Mouse (Mus musculus): ENCODE measurements around the gene Triobp. TPM values are rescaled to one million over a fixed set of nuclear protein-coding genes. Genes with fewer than 3 reads are reported as not detected.
"Not testable (repeated sequence)": the region's sequence is repeated elsewhere in the genome, so short reads cannot be mapped to it uniquely, and the experiment has no call there.

Gene Triobp
- total RNA-seq, 2 experiments from 2014 or later: 16.3 to 43.6 TPM

DNA sequence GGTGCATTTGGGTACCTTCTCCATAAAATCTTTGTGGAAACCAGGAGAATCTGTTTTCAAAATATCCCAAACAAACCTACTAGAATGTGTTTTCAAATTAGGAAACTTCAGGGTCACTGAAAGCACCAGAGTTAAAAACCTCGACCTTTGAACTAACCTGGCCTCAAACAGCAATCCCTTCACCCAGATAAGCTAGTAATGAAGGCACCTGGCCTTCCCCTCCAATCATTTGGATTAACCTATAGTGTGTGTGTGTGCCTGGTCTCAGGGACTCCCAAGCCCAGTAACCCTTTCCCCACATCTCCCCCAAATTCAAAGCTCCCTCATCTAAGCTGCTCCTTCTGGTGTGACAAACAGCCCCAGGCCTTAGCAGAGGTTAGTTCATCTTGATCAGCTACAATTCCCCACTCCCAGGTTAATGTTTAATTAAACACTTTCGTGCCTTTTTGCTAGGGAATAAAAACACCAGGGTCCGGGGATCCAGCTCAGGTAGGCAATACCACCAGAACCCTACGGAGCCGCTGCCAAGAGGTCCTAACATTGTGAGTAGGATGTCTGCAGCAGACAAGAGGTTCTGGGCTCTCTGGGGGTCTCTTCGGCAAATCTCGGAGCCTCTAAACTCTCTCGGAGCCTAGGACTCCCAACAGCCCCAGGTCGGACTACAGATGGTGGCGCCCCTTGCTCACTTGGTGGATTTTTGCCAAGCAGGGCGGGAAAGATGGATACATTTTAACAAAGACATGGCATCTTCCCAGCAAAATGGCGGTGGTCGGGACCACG lies 79.2 kb downstream of the Triobp start:
- no peak for ATAC-seq (replicated peaks; ENCODE audit: low FRiP score, poor library complexity, severe bottlenecking)

DNA sequence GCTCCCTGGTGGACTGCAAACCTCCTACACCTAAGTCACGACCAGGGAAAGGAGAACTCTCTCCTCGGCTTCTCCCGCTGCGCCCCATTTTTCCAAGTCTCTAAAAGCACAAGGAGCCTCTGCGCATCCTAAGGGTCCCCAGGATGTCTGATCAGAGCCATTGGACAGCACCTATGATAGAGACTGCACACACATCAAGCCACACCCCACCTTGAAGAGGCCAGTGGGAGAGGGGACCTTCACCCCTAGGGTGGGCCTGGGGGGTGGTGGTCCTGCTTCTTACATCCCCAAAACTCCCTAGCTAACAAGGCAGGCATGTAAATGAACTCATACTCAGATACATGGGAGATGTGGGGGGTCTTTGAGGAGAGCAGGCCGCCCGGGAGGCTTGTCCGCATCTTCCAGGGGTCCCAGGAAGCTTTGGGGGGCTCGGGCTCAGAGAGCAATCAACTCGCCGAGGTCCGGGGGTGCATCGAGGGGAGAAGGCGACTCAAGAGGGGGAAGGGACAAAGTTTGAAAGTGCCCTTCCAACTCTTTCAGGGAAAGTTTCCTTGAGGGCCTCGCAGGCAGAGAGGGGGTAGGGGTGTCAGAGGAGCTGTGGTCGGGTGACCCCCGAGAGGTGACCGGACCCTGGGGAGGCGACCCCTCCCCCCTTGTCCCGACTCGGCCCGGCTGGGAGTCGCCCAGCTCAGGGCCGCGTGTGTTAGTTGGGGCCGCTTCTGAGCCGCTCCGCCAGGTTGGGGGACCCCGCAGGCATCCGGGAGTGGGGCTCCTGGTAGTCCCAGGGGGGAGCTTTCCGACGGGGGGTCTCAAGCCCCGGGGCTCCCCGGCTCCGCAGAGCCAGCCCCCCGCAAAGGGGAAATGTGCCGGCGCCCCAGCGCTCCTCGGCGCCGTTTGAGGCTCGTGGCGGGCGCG lies 80.0 kb downstream of the Triobp start:
- ATAC-seq (replicated peaks; ENCODE audit: low FRiP score, poor library complexity, severe bottlenecking): no peak

DNA sequence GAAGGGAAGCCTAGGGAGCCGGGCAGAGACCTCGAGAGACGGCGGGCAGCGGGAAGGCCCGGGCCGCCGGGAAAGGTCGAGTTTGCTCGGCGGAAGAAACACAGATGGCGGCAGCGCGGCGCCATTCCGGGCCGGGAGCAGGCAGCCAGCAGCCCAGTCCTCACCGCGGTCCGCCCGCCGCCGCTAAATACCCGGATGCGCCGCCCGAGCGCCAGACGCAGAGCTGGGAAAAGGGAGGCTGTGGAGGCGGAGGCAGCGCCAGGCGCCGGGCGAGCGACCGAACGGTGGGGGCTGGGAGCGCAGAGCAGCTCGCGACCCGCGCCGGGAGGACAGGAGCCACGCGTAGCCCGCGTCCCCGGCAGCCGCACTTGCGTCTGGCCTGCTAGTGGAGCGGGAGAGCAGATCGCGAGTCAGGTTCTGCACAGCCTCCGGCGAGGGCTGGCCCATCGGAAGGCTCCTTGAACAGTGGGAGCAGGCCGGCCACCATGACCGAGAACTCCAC lies 80.8 kb downstream of the Triobp start, which contains the start of gene H1f0:
Gene H1f0, plus strand, starts transcription at position 214 of the 502 bp plus-strand sequence.
- ATAC-seq (replicated peaks; ENCODE audit: low FRiP score, poor library complexity, severe bottlenecking): no peak

DNA sequence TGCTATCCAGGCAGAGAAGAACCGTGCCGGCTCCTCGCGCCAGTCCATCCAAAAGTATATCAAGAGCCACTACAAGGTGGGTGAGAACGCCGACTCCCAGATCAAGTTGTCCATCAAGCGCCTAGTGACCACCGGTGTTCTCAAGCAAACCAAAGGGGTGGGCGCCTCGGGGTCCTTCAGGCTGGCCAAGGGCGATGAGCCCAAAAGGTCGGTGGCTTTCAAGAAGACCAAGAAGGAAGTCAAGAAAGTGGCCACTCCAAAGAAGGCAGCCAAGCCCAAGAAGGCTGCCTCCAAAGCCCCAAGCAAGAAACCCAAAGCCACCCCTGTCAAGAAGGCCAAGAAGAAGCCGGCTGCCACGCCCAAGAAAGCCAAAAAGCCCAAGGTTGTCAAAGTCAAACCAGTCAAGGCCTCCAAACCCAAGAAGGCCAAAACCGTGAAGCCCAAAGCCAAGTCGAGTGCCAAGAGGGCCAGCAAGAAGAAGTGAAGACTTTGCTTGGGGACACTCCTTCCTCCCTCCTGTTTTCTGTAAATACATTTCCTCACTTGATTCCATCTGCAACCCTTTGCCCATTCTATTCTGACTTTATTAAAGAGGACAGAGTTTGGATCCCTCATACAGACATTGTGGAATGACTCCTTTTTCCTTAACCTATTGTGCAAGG lies 81.4 kb downstream of the Triobp start:
- no peak for ATAC-seq (replicated peaks; ENCODE audit: low FRiP score, poor library complexity, severe bottlenecking)

DNA sequence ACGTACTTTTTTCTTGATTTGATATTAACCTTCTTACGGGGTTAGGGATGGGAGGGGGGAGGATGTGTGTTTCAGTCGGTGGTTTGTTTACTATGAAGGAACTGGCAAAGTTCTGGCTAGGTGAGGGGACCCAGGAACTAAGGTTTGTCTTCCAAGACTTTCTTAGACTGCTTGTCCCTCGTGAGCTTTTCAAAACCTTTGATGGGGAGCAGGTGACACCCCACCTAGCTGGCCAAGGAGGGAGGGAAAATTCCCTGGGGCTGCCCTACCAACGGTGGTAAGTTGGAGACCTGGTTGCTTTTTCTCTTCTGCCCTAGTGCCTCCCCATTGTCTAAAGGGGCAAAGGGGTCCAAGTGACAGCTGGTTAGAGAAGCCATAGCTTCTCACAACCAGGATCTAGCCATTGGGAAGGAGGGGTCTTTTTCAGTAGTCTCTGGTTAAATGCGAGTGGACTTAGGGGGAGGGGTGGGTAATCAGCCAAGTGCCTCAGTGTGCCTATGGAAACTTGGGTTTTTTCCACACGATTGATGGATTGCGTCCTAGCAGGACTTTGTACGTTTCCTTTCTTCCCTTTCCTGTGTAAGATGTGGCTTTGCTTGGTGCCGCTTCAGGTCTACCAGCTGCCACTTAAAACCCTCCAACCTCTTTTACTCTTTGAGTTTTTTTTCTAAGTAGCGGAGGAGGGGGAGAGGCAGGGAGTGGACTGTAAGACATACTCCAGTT lies 82.2 kb downstream of the Triobp start:
- no peak for ATAC-seq (replicated peaks; ENCODE audit: low FRiP score, poor library complexity, severe bottlenecking)

DNA sequence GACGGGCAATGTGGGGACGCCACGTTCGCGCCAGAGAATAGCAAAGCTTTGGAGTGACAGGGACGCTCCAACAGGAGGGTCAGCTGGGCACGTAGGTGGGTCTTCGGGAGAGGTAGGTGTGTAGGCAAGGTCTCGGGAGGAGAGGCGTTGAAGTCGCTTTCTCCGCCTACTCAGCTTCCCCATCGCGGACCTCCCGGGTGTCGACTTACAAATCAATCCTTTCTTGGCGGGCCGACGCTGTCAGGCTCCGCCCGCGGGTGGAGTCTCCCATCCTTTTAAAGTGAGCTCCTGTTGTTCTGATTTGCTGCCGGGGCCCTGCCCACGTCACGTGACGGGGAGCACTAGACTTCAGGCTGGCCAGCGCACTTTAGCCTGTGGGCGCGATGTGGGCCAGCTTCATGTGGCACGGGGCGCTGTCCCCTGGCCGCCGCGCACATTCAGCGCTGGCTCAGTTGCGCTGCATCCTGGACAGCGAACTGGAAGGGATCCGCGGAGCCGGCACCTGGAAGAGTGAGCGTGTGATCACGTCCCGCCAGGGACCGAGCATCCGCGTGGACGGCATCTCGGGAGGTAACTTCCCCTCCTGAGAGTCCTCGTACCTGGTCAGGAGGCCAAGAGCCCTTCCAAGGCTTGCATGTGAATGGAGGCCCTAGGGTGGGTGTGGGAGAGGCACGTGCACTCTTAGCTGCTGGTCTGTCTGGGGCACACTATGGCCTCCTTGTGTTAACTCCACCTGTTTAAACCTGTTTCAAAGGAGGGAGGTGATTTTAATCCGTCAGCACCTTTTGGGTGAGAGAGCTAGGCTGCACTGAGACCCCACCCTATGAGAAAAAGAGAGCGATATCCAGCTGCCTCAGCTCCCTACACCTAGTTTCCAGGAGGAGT lies 83.3 kb downstream of the Triobp start:
- ATAC-seq (replicated peaks; ENCODE audit: low FRiP score, poor library complexity, severe bottlenecking): peak; percentile 58; the same call in 1 of the 2 replicates

DNA sequence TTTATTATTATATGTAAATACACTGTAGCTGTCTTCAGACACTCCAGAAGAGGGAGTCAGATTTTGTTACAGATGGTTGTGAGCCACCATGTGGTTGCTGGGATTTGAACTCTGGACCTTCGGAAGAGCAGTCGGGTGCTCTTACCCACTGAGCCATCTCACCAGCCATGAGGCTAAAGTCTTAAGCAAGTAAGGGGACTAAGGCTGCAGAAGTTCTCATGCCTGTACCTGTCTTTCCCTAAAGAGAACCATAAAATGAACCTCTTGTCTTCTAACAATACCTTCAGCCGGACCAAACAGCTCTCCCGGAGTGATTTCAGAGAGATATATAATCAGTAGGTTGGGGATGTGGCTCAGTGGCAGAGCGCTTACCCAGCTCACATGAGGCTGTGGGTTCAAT lies 84.4 kb downstream of the Triobp start:
- ATAC-seq (replicated peaks; ENCODE audit: low FRiP score, poor library complexity, severe bottlenecking): not testable (repeated sequence)

DNA sequence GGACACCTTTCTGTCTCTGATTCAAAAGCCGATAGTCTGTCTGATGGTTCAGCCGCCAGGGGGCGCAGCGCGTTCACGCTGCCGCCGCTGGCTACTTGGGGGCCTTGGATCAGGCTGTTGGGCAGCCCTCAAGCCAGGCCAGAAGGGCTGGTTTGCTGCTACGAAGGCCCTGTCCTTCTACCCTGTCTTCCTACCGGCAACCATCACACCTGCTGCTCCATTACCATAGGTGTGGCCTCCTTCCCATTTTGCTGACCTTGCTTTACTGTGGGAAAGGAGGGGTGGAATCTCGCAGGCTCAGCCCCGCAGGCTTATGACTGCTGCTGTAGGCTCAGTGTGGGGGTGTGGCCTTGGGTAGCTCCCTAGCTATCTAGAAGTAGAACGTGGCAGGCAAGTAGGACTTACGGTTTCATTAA lies 90.4 kb downstream of the Triobp start:
- peak; percentile 69 for ATAC-seq (replicated peaks; ENCODE audit: low FRiP score, poor library complexity, severe bottlenecking)

DNA sequence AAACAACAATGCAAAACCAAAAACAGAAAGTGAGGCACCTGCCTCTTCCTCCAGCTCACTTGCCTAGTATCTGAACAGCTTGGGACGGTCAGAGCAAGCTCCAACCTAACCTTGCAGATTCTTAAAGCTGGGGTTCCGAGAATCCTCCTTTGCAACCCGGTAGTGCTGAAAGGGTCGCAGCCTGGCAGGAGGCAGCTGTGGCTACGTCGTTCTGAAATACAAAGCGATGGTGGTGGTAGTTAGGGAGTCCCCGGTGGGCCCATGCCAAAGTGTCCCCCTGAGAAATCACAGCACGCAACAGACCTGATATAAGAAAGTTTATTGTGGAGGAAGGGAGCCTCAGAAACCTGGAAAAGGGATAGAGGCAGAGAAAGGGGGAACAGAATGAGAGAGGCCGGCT lies 90.8 kb downstream of the Triobp start:
- ATAC-seq (replicated peaks; ENCODE audit: low FRiP score, poor library complexity, severe bottlenecking): no peak

DNA sequence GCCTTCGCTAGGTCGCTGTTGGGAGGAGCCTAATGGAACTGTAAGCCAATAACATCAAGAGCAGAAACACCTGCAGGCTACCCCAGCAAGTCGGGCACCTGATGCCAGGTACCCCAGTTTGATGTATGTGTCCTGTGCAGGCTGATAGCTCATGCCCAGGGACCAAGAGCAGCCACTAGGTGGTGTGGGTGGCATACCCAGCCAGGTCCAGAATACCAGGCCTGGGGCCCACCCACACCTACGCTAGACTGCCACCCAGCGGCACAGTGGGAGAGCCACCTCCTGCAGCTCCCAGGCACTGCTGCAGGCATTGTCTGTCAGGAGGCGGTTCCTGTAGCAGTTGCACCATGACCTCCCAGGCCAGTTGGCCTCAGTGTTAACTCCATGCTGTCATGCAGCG lies 91.3 kb downstream of the Triobp start:
- ATAC-seq (replicated peaks; ENCODE audit: low FRiP score, poor library complexity, severe bottlenecking): peak; percentile 84

DNA sequence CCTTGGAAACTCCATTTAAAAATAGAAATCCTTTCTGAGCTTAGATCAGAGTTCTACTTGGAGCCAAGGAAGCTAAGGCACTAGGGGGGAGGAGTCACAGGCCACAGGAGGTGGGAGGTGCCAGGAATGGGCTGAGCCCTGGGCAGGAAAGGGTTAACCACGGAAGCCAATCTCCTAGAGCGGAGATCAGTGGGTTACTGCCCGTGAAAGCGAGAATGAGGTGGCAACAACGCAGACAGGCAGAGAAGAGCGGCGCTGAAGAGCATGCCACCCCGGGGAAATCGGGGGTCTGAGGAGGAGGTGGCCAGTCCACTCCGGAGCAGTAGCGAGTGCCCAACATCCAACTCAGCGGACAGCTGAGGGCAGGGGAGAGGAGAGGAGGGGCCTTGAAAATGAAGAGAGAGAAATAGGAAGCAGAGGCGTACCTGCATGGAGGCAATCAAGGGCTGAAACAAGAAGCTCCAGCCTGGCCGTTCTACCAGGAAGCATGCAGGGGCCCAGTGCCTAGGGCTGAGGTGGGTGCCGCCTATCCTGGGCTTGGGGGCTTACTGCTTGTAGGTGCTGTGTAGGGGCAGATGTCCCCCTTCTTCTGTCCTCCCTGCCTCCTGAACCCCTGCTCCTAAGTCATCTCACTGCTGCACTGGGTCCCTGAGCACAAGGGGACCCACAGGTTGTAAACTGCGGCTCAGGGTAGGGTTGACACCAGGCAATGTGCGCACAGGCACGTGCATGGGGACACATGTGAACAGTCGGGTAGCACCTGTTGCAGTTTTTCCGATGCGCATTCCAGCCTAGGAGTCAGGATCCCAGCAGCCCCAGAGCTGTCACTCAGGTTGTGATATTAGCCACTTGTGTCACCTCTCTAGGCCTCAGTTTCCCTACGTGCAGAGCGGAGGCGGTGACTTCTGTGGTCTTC lies 93.2 kb downstream of the Triobp start:
- no peak for ATAC-seq (replicated peaks; ENCODE audit: low FRiP score, poor library complexity, severe bottlenecking)

DNA sequence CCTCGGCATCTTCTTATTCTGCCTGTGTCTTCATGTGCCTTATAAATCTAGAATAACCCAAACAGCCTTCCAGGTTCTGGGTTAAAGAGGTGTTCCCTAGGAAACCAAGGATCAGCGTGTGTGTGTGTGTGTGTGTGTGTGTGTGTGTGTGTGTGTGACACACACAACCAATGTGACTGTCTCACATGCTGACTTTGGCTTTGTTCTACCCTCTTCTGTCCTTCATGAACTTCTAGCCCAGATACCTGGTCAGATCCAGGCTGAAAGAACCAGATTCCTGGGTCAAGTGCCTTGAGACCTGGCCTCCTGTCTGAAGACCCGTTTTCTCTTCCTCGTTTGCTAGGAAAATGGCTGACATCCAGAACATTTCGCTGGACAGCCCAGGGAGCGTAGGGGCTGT lies 94.1 kb downstream of the Triobp start, which contains the start of gene Galr3:
Gene Galr3, plus strand, starts transcription at position 301 of the 400 bp plus-strand sequence.
- ATAC-seq (replicated peaks; ENCODE audit: low FRiP score, poor library complexity, severe bottlenecking): no peak

DNA sequence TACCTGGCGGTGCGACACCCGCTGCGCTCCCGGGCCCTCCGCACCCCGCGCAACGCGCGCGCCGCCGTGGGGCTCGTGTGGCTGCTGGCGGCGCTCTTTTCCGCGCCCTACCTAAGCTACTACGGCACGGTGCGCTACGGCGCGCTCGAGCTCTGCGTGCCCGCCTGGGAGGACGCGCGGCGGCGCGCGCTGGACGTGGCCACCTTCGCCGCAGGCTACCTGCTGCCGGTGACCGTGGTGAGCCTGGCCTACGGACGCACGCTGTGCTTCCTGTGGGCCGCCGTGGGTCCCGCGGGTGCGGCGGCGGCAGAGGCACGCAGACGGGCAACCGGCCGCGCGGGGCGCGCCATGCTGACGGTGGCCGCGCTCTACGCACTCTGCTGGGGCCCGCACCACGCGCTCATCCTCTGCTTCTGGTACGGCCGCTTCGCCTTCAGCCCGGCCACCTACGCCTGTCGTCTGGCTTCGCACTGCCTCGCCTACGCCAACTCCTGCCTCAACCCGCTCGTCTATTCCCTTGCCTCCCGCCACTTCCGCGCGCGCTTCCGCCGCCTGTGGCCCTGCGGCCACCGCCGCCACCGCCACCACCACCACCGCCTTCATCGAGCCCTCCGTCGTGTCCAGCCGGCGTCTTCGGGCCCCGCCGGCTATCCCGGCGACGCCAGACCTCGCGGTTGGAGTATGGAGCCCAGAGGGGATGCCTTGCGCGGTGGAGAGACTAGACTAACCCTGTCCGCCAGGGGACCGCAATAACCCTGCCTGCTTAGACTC lies 95.4 kb downstream of the Triobp start:
- no peak for ATAC-seq (replicated peaks; ENCODE audit: low FRiP score, poor library complexity, severe bottlenecking)

DNA sequence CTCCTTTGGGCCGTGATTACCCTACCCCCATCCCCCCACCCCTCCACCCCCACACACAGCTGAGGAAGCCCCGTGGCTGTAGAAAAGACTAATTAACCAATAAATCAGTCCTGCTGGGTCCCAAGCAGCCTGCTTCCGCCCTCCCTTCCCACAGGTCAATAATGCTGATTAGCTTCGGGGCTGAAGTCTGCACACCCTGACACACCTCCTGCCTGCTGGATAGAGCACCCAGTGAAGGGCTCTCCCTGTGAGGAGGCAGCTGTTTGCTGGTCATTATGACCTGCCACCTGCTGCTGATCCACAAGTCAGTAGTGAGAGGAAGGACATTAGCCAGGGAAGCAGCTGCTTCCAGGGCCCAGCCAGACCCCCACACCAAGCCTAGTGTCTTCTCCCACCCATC lies 97.3 kb downstream of the Triobp start:
- ATAC-seq (replicated peaks; ENCODE audit: low FRiP score, poor library complexity, severe bottlenecking): no peak

DNA sequence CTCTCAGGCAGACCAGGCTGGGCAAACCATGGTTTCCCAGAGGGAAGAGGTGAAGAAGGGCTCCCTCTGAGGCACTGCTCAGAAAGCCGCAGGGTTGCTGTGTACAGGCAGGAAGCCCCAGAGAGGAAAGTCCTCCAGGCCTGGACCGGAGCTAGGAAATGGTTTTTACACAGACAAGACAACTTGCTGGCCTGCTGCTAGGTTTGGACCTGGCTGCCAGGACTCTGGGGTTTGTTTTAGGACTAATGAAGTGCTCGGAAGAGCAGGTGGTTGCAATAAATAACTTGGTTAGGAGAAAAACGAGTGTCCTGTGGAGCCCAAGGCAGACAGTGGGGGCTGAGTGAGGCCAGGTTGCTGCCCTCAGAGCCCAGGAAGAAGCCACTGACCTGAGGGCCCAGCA lies 100.7 kb downstream of the Triobp start:
- no peak for ATAC-seq (replicated peaks; ENCODE audit: low FRiP score, poor library complexity, severe bottlenecking)

DNA sequence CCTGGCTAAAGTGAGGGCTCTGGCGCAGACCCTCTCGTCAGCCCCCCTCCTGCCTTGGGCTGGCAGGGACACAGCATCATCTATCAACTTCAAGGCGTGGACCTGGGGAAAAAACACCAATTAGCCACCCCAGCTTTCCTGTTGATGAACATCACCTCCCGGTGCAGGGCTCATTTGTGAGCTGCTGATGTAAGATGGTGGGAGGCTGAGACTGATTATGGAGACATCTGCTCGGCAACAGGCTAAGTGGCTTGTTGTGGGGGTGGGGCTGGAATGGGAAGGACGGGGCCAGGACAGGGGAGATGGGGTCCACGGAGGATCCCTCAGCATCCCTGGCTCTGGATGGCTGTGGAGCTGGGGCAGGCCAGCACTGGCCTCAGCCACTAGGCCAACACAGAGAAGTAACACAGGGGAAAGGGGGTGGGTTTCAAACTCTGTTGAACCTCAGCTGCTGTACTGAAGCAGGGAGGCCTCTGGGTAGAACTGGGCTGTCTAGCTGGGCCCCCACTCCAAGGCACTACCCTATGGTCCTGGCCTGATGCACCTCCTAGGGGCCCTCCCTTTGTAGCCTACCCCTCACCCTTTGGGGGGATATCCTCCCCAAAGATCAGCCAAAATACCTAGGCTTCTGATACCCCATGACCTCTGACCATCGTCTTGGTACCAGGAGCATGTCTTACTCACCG lies 102.8 kb downstream of the Triobp start:
- no peak for ATAC-seq (replicated peaks; ENCODE audit: low FRiP score, poor library complexity, severe bottlenecking)

Data from erythroblast, adult 5-6 weeks (primary cell).